Mouse (Mus musculus) spleen, adult 2 months (tissue): ENCODE data around the gene D10Jhu81e. TPM values are rescaled to one million over a fixed set of nuclear protein-coding genes. Genes with fewer than 3 reads are reported as not detected.

Experiments used
- DNase-seq, 2 experiments: peaks; one replicate each; pipeline versions ENCODE4 v3.0.0 to v3.0.0-alpha.2; 2012 to 2021; ENCODE audit warnings: low spot score in 2 of 2, low read depth in 1 of 2
- H3K27ac ChIP-seq: fragments of 200-500 bp; 2 replicates; pipeline ENCODE4 v1.5.1; 2012; ENCODE audit warnings: low read length, inconsistent platforms; ENCODE audit not compliant: insufficient read depth
- H3K27me3 ChIP-seq: fragments of 200-500 bp; 2 replicates; pipeline ENCODE4 v1.6.1; 2012; ENCODE audit warnings: mild to moderate bottlenecking, moderate library complexity, low read length, inconsistent platforms; ENCODE audit not compliant: control insufficient read depth, insufficient read depth
- H3K36me3 ChIP-seq: fragments of 200-500 bp; 2 replicates; pipeline ENCODE4 v1.6.1; 2012; ENCODE audit warnings: mild to moderate bottlenecking, low read length, inconsistent platforms; ENCODE audit not compliant: control insufficient read depth, insufficient read depth
- H3K4me1 ChIP-seq: fragments of 200-500 bp; 2 replicates; pipeline ENCODE4 v1.6.1; 2011; ENCODE audit warnings: inconsistent platforms; ENCODE audit not compliant: control insufficient read depth, insufficient read depth, insufficient read length
- H3K4me3 ChIP-seq: fragments of 200-500 bp; 2 replicates; pipeline ENCODE4 v1.5.1; 2011; ENCODE audit warnings: mild to moderate bottlenecking, inconsistent platforms; ENCODE audit not compliant: insufficient read depth, insufficient read length; ENCODE audit errors: extremely low read depth
- CTCF ChIP-seq: fragments of 200-500 bp; IDR thresholded peaks from 2 replicates; pipeline ENCODE4 v1.5.1; 2011; ENCODE audit warnings: mild to moderate bottlenecking, inconsistent platforms; ENCODE audit not compliant: insufficient read depth, insufficient read length, insufficient replicate concordance; ENCODE audit errors: extremely low read depth
- POLR2A ChIP-seq: fragments of 200-500 bp; IDR thresholded peaks from 2 replicates; pipeline ENCODE4 v1.6.1; 2011; ENCODE audit warnings: low read depth, low read length, inconsistent platforms
- WGBS: fragments of 180-500 bp; shearing (Covaris S2); methylation state at CpG from one replicate; pipeline ENCODE4 v1.1.7; 2018; 5-methylcytosine and 5-hydroxymethylcytosine counted together
- polyA plus RNA-seq: library from polyadenylated mRNA; depleted of rRNA; stranded (reverse); fragments of >200 nt; gene quantifications from 2 replicates; pipeline ENCODE4 v1.2.3, GENCODE M21; 2012

The D10Jhu81e gene
- polyA plus RNA-seq, 1 experiment: 68.7 TPM

GRCm38 (mm10) chr10:78140843-78141242, 28.7 kb downstream of the D10Jhu81e start:
- TF ChIP-seq CTCF: no peak
- TF ChIP-seq POLR2A: no peak
- H3K36me3 ChIP-seq: no peaks in the 10 kb centered on the region
- H3K27me3 ChIP-seq: no peaks in the 10 kb centered on the region
- H3K4me3 ChIP-seq: no peak overlapping the region
- DNase-seq: no peak
- peaks cover 2% of the 10 kb centered on the region; the same call in 1 of the 2 replicates for H3K4me1 ChIP-seq
- H3K27ac ChIP-seq: no peak overlapping the region
- 86% methylated on average over 3 of the region's 3 CpGs for WGBS

DNA sequence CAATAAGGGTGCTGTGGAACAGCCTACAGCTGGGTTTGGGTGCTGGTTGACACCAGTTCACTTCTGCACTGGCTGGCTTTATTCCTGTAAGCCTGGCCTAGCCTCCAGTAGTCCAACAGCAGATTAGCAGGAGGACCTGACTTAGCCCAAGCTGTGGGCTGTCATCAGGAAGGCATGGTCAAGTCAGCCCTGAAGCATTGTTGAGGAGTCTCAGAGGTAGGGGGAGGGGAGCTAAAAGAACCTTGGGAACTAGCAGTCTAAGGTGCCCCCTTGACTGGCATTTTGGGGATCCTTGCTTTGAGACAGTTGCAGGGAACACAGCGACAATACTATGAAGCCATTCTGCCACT, 29.4 kb downstream of the D10Jhu81e start:
- no peak overlapping the region for H3K27ac ChIP-seq
- H3K4me3 ChIP-seq: no peak overlapping the region
- H3K36me3 ChIP-seq: no peaks in the 10 kb centered on the region
- 87% methylated on average over 1 of the region's 1 CpGs for WGBS
- no peak for DNase-seq
- H3K4me1 ChIP-seq: peaks cover 2% of the 10 kb centered on the region; the same call in 1 of the 2 replicates
- H3K27me3 ChIP-seq: no peaks in the 10 kb centered on the region
- TF ChIP-seq CTCF (no peak), POLR2A (no peak)

- H3K27ac ChIP-seq: peak overlapping the region; percentile 4; the same call in 1 of the 2 replicates
- WGBS: 86% methylated on average over 11 of the region's 11 CpGs
- no peaks in the 10 kb centered on the region for H3K27me3 ChIP-seq
- TF ChIP-seq POLR2A (no peak), CTCF (no peak)
- H3K4me3 ChIP-seq: no peak overlapping the region
- H3K36me3 ChIP-seq: no peaks in the 10 kb centered on the region
- DNase-seq: no peak
- H3K4me1 ChIP-seq: peaks cover 3% of the 10 kb centered on the region; the same call in 1 of the 2 replicates
These were observed 29.9 kb downstream of the D10Jhu81e start for GRCm38 (mm10) chr10:78139572-78140250.

DNA sequence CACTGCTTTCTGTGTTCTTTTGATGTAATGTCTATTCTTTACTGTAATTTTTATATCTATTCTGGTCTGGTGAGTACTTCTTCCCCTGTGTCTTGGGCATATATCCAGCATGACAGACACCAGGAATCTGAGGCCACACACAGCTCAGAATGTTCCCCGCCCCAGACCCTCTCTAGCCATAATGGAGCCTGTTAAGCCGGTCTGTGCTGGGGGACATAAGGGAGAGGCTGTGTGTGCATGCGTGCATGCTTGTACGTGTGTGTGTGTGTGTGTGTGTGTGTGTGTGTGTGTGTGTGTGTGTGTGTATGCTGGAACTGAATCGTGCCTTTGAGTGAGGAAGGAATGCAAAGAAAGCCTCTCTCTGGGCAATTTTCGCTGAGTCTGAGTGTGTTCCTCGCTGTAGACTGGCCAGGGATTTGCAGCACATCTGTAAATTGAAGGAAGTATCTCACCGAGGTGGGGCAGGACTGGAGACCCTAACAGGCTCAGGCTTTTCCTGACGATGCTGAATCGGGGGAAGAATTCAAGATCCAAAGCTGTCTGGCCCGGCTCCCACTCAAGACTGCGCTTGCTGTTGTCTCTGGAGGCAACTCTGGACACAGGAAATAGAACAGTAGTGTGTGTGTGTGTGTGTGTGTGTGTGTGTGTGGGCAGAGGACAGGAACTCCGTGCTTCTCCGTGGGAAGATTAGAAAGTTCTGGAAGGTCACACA, 30.6 kb downstream of the D10Jhu81e start:
- Histone ChIP-seq H3K4me3 (no peak overlapping the region), H3K36me3 (no peaks in the 10 kb centered on the region), H3K27me3 (no peaks in the 10 kb centered on the region), H3K4me1 (peaks cover 8% of the 10 kb centered on the region; the same call in 1 of the 2 replicates), H3K27ac (peak overlapping the region; percentile 33; the same call in 1 of the 2 replicates)
- 56% methylated on average over 14 of the region's 14 CpGs for WGBS
- TF ChIP-seq CTCF (no peak), POLR2A (no peak)
- DNase-seq: no peak

DNA sequence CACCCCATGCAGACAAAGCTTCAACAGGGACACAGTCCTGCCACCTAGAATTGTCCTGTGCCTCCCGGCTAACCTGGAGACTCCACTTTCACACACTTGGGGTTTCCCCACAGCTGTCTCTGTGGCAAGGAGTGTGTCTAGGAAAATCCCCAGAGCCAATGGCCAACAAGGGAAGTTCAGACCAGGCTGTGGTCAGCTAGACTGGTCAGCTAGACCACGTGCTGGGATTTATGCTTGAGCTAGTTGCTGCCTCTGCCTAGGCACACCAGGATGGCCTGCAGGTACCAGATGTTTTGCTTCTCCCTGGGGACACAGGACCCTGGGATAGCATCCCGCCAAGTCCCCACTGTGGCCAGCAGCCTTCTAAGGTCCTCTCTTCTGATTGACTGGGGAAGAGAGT, 32.4 kb downstream of the D10Jhu81e start:
- H3K27me3 ChIP-seq: no peaks in the 10 kb centered on the region
- 77% methylated on average over 3 of the region's 3 CpGs for WGBS
- no peak overlapping the region for H3K27ac ChIP-seq
- DNase-seq: no peak
- no peaks in the 10 kb centered on the region for H3K36me3 ChIP-seq
- TF ChIP-seq POLR2A: no peak
- peaks cover 10% of the 10 kb centered on the region; the same call in 1 of the 2 replicates for H3K4me1 ChIP-seq
- no peak overlapping the region for H3K4me3 ChIP-seq

DNA sequence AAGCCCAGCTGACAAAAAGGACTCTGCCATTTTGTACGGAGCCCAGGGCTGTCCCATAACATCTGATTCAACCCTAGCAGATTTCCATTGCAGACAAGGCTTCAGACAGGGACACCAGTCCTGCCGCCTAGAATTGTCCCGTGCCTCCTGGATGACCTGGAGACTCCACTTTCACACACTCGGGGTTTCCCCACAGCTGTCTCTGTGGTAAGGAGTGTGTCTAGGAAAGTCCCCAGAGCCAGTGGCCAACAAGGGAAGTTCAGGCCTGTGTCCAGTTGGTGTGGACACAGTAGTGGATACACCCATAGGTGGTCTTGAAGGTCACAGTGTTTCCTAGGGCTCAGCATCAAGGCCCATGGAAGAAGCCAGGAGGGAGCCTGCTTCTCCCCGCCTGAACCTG, 33.6 kb downstream of the D10Jhu81e start:
- DNase-seq: no peak
- peaks cover 10% of the 10 kb centered on the region; the same call in 1 of the 2 replicates for H3K4me1 ChIP-seq
- 83% methylated on average over 5 of the region's 5 CpGs for WGBS
- H3K4me3 ChIP-seq: no peak overlapping the region
- TF ChIP-seq POLR2A: no peak
- no peak for TF ChIP-seq CTCF
- H3K36me3 ChIP-seq: no peaks in the 10 kb centered on the region
- no peaks in the 10 kb centered on the region for H3K27me3 ChIP-seq
- no peak overlapping the region for H3K27ac ChIP-seq

DNA sequence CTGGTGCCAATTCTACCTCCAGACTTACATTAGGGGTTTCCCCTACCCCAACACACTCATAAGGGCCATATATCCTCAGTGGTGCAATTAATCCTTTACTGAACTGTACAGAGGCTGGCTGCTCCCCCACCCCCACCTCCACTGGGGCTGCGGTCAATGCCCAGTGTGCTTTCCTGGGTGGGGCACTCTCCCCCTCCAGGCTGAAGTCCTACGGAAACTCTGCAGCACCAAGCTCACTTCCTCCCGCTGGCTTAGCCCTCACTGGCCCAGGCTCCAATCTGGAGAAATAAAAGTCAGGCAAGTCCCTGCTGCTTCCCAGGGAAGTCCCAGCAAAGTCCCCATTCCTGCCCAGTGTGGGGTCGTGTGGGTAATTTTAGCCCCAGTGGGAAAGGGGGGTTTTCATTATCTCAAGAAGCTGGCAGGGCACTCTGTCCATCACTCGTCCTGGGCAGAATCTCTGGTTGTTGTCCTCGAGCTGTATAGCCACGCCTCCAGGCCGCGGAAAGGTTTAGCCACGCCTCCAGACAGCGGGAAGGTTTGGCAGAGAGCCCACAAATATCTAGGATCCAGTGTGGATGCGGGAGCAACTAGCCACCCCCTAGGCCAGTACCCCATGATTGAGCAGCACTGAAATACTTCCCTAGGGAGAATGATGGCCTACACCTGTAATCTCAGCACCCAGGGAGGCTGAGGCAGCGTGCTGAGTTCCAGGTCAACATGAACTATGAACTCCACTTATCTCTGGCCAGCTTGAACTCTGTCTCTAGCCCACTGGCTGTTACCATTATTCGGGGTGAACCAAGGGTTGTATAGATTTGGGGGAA, 34.4 kb downstream of the D10Jhu81e start:
- Histone ChIP-seq H3K4me1 (peaks cover 10% of the 10 kb centered on the region; the same call in 1 of the 2 replicates), H3K27ac (peak overlapping the region; percentile 36), H3K27me3 (no peaks in the 10 kb centered on the region), H3K4me3 (no peak overlapping the region), H3K36me3 (no peaks in the 10 kb centered on the region)
- peak in 1 of 2 experiments; percentile 53 for DNase-seq
- 49% methylated on average over 14 of the region's 14 CpGs for WGBS
- no peak for TF ChIP-seq POLR2A
- no peak for TF ChIP-seq CTCF
